Mouse (Mus musculus) NIH3T3 (cell line): ENCODE data around the gene Parm1.

Source experiments
- DNase-seq: peaks from one replicate; pipeline ENCODE4 v3.0.0-alpha.2; 2012; ENCODE audit warnings: low read depth

Parm1 gene

GRCm38 (mm10) chr5:91654331-91655048, 137.1 kb downstream of the Parm1 start:
- no peak for DNase-seq

DNA sequence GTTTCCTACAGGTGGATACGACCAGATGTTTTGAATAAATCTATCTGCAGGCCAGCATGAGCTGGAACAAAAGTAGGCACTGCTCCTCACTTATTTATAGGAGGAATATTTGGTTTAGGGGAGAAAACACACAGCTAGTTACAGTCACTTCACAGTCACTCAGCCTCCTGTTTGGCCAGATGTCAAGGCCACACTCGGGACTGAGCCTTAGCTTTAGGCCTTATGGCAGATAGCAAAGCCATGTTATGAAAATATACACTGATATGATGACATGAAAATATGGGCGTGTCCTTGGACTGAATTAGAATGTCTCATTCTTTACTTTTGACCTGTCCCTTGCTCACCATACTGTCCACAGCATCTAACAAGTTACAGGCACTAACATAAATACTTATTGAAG, 137.8 kb downstream of the Parm1 start:
- DNase-seq = no peak

DNA sequence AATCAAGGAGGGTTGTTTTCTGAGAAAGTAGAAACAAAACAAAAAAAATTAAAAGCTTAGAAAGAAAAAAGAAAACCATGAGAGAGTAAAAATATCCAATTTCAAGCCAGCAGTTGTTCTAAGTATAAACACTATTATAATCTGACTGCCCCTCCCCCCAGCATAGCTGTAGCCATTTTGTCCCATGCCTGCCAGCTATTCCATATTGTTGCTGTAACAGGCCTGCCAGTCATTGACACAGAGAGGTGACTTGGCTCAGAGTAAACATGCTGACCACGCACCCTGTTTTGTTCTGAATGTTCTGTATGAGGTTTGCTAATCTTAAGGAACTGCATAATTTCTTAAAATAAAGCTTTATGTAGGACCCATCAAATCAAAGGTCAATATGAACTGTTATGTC, 145.3 kb downstream of the Parm1 start:
- no peak for DNase-seq

DNA sequence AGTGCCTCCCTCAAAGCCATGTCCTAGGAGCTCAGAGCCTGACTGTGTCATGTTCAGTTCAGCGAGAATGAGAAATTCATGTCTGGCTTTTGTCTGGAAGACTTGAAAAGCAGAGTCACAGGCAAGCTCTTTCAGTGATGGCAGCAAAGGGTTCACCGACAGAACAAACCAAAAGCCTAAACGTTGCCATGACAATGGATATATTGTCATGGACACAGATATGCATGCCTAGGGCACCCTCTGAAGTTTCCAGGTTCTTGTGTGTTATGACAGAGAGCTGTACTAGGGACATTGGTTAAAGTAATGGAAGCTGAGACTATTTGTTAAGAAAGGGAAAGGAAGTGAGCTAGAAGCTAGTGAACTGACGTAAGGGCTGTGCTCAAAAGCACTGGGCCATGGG, 149.7 kb downstream of the Parm1 start:
- DNase-seq = no peak

- no peak for DNase-seq
Measured at GRCm38 (mm10) chr5:91669235-91669634, 151.8 kb downstream of the Parm1 start.
